Mouse (Mus musculus) induced T-regulatory cell, adult 2 months (primary cell): Measurements from ENCODE around the gene Tbc1d19.

ENCODE experiments used
- DNase-seq: peaks from one replicate; pipeline ENCODE4 v3.0.0-alpha.2; 2012; ENCODE audit warnings: low read depth

Gene Tbc1d19

DNA sequence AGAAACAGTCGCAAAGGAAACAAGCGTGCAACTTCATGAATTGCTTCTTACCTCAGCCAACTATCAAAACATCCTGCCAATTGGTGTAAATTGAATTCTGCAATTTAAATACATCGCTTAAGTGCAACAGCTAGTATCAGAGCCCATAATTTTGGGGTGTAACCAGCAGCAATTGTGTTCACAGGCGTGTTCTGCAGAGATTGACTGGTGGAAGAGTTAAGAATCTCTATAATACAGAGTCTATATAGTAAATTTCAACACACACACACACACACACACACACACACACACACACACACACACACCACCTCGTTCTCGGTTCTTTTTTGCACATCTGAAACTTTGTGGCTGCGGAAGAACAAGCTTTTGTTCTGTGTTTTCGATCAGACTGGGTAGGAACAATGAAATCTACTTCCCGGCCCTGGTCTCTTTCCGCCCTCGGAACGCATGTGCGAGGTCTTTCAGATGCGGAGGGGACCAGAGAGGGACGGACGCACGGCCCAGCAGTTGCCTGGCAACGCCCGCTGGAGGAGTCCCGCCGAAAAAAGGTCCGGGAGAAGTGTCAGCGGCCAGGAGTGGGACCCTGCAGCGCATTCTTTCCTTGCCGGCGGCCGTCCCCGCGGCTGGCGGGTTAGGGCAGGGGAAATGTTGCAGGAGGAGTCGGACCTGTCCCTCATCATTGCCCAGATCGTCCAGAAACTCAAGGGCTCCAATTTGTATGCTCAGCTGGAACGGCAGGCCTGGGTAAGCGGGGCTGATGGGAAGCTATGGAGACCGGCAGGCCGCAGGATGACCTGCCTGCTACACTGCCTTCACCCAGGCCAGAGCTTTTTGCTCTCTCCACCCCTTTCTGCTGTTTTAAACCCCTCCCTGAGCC lies at the start of gene Tbc1d19:
Tbc1d19 (plus strand) TSS at position 492 of the 877 bp plus-strand sequence.
- DNase-seq, result peak; percentile 61

DNA sequence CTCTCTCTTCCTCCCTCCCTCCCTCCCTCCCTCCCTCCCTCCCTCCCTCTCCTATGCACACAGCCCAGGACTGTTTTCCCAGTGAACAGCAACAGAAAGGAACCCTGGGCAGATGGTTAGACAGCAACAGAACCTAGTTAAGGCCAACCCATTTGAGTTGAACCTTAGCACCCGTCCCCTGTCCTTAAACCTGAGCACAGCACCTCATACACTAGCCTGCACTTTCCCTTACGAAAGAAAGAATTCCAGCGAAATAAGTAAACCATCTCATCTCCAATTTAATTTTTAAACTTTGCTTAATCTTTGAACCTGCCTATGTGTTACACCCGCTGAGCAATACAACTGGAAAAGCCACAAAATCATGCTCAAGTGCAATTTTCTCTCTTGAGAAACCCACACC lies 49.5 kb upstream of the Tbc1d19 start:
- no peak for DNase-seq

DNA sequence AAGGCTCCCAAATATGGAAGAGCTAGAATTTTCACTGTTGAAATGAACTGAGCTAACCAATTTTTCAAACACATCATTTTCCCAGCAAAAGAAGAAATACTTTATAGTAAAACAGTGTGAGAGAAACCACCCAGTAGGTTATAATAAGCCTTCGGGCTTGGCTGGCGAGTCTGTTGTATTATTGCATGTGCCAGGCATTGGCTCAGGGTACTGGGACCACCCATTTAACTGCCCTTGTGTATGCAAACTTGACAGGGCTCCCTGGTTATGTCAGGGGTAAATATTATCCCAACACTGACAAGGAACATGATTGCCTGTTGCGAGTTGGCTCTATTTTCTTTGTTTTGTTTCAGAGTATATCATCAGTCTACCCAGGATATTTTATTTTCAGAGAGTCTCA lies 48.5 kb upstream of the Tbc1d19 start:
- DNase-seq, result no peak

DNA sequence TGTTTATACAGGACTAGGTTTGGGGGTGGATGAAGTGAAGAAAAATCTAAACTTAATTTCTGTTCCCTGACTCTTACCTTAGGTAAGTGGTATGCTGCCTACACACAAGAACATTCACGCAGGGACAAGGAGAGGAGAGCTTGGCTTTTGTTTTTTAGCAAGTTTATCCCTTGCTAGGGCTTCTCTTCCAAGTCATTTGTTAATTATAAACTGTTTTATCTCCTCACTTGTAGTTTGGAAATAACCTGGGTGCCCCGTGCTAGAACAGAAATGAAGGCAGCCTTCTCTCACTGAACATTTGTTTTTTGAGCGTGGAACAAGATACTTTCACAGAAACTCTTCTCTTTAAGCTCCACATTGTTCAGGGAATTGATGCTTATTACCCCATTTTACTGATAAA lies 48.1 kb upstream of the Tbc1d19 start:
- DNase-seq, result no peak

DNA sequence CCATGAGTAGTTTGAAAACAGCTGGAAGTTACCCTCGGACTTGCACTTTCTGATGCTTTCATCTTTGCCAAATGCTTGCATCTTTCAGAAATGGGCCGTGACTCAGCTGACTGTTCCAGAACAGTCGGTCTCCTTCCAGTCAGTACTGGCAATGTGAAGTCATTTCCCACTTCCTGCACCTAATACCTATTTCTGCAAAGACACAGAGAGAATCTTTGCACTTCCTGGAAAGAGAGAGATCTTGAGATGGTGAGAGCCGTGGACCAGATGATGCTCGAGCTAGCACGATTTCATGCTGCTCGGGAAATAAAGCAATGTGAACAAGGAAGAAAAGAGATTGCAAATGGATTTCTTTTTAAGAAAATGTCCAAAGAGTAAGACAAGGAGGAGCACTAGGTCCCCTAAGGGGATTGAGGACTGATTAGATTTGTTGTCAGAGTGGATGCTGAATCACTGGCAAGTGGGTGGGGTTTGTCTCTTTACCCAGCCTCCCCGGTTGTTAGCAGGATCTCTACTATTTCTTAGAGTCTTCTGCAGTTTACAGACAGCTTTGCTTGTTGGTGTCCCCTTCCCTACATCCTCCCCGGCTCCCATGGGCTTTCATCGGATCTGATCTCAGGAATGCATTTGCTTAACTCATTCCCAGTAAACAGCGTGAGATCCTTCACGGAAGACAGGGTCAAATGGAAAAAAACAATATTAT lies 24.4 kb upstream of the Tbc1d19 start:
- no peak for DNase-seq

DNA sequence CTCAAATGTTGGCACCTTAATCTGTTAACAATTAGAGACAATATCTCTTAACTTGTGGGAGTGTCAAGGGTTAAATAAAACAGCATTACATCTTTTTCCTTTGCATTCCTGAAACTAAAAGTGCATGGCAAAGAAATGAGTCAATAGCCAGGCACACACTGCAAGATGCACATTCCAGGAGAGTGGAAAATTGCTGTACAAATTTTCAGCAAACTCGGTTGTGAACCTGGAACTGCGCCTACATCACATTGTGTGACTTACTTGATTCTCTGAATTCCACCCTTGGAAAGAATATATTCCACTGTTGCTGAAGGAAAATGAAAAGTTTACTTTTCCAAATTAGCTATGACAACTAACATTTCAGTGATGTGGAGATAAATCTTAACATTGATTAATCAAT lies 8.0 kb upstream of the Tbc1d19 start:
- no peak for DNase-seq

DNA sequence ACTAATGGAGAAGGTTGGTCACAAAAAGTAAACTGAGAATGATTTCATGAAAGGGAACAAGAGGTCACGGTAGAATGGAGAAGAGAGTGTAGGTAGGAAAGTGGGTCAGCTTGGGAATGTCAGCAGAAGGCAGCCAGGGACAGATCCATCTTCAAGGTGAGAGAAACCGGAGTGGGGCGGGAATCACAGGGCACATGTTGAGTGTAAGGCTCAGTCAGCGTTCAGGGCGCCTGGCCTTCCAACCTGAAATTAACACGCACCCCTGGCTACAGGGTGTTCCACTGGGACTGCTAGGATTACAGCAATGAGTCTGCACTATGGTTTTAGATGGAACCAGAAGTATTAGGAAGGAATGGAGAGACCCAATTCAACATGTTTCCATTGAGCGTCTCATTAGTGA lies 10.3 kb downstream of the Tbc1d19 start:
- DNase-seq, result no peak

DNA sequence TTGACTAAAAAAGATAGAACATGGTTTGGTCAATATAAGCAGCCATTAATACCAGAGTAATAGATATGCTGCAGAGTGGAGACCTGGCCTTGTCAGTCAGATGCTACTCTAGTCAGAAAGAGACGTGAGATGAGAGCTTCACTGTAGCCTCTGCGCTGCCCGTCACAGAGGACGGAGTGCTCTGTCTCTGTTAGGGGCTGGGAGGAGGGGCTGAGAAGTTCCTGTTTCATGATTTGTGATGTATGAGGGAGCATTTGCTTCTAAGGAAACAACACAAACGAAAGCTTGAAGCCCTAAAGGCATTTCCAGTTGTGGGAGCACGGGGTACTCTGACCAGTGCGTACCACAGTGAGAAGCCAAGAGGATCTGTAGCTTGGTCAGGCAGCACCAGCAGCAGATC lies 16.5 kb downstream of the Tbc1d19 start:
- no peak for DNase-seq

DNA sequence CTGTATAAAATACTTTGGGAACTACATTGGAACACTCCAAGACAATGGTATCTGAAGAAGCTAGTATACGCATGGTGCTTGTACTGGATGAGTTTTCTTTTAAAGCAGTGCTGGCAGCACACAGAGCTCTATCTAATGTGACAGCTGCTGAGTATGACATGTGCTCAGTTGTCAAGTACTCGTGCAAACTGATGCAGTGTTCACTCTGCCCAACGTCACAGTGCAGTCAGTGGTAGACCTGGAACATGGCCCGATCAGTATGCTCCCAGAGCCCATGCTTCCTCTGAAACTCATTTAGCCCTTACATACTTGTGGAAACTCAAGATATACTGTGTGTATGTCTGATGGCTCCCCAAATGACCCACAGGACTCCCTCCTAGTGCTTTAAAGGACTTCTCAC lies 25.1 kb downstream of the Tbc1d19 start:
- no peak for DNase-seq

DNA sequence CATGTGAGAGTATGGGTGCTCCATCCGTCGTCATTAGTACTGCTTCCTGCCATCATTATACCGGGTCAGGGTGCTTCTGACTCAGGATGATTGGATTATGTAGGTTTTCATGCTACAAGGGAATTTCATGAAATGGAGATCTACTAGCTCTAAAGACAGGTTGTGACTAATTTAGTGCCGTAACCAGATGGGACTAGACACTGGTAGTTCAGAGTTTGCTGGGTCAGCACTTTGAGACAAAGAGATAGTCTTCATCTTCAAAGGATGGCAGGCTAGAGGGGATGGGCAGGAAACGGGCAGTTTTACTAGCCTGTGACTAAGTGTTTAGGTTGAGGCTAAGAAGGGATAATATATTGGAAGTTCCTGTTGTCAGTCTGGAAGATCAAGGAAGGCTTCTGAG lies 31.9 kb downstream of the Tbc1d19 start:
- no peak for DNase-seq

DNA sequence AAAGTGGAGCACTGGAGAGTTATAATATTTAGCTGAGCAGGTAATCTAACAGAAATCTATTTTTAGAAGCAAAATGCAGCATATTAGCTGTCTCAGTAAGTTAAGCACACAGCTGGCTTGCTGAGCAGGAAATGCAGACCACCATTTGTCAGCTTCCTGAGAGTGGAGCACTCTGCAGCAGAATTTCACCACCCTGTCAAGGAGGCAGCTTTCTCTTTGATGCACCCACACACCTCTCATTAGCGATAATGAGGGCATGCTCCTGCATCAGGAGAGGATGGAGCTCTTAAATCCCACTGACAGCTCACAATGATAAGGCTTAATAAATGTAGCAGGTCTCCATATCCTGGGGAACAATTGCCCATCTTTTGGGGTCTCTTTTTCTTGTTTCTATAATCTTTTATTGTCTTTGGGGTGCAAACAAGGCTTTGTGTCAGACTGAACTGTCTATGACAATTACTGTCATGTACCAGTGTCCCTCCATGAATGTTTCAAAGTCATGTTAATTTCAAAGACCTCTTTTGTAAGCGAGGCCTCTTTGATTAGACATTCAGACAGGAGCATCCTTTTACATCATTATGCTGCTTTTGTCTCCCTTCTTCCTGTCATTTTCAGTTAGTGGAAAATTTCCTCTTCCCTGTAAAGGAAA lies 39.0 kb downstream of the Tbc1d19 start:
- DNase-seq, result no peak

DNA sequence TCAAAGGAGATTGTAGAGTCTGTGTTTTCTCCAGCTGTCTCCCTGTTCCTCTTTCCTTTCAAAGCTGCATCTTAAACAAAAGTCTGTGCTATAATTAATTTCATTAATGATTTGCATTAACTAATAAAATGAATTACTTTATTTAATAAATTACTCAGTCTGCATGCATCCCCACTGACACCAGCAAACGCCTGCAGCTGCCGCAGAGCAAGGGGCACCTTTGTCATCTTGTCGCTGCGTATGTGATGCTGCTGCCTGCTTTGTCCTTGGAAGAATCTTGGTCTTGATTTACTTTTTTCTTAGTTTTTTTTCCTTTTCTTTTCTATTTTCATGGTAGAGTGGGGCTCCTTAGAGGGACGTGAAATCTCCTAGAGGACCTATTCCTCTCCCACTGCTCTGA lies 43.2 kb downstream of the Tbc1d19 start:
- DNase-seq, result no peak

DNA sequence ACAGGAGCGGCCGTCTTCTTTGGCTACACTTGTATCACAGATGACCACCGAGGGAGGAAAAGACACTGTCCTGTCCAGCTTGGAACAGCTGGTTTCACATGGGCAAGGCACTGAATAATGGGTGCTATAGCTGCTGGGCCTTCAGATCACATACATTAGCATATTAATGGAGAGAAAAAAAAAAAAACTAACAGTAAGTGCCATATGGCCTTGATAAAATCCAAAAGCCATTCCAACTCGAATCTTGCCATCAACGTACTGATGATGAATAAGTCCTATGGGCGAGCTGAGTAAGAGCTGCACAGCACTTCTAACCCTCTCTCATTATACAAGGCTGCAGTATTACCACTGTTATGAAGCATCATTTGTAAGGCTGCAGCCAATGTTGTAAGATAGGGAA lies 45.2 kb downstream of the Tbc1d19 start:
- no peak for DNase-seq

DNA sequence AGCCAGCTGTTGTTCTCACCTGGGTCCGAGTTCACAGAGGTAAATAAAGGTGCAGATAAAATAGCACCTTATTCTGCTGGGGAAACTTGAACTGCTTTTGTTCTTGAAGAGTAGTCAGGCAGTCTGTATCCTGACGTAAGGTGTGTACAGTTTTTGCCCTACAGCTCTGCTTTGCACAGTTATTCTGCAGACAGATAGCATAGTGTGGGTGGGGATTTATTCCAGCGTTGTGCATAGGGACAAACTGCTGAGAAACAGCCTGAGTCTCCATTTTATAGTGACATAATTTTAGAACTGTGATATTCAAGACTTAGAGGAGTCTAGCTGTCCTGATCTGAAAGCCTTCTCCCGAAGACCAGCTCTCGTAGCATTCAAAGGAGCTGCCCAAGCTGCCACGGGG lies 46.6 kb downstream of the Tbc1d19 start:
- no peak for DNase-seq

DNA sequence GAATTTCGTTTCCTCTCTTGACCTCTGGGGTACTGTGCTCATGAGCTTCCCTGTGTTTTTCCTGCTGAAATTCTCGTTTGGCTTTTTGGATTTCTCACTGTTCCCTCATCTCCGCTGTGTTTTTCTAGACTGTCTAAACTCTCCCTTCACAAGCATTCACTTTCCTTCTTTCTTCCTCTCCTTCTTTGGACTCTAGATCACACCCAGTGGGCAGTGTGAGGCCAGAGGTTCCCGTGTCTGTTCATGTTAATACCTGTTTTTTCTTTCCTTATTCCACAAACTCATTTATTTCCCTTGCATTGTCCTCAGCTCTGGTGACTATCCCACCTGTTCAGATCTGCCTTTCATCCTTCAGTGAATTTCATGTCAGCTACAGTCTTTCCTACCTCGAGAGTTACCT lies 55.7 kb downstream of the Tbc1d19 start:
- DNase-seq, result no peak

DNA sequence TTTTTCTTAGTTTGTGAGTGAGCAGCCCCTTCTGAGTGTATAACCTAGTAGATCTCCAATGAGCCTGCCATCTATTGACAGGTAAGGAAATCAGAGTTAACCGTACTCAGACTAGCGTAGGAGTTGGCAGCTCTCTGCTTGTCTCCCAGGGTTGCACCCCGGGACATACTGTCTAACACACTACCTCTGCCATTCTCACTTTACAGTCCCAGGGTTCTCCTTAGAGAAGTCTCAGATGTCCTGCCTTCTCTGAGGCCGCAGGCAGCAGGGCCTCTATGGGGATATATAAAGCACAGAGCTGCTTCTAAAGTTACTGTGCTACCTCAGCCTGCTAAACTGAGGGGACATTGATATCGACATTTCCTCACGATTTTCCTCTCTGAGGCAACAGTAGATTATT lies 56.6 kb downstream of the Tbc1d19 start:
- DNase-seq, result no peak

DNA sequence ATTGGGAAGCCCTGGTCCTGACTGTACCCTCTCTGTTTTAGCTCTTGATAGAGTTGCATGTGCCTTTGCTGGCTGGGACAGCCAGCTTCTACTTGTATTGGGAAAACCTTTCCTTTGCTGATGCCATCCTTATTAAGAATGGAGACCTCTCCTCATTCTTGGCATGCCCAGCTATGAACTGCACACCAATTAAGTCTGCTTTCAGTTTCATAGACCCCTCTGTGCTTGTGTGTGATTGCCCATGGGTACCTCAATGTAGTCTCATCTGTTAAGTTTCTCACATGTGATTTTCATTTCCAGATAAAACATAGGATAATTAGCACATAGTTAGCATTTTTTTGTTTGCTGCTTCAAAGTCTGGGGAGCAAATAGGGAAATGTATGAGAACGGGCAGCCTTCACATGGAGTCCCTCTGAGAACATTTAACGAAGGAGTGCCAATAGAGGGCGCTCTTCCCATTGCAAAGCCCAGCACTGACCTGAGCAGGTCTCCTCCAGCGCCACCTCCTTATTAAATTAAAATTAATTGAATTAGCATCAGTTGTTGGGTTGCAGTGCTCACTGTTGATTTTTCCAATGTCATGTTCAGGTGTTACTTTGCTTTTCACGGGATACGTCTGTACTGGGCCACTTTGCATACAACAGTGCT lies 62.4 kb downstream of the Tbc1d19 start:
- DNase-seq, result peak; percentile 81

DNA sequence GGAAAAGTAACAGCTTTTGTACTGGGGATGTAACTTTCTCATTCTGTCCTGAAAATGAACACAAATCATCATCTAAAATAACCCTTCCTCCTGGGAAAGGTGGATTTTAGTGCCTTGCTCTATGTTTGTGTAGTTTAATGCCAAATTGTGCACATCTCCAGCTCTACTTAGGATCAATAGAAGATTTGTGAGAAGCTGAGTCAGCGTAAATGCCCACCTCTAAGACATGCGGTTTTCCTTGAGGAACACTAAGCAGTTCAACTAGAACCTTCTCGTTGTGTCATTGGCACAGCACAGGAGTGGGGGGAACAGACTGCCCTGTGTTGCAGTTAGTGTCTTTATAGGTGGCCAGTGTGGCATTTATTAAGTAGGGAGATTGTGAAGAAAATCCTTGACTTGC lies 65.6 kb downstream of the Tbc1d19 start:
- DNase-seq, result no peak

DNA sequence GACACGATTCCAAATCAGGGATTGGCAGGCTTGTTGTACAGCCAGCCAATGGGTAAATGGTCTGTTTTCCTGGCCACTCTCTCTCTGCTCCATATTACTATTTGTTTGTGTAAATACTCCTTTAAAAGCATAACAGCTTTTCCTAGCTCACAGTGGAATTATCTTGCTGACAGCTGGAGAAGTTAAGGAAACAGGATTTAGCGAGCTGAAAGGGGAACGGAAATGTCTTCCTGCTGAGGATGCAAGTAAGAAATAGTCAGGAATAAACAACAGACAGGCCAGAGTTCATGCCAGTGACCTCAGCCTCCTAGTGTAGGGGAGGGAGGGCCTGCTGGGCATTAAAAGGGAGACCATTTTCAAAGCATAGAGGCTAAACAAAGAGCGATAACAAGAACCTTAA lies 71.3 kb downstream of the Tbc1d19 start:
- DNase-seq, result no peak

DNA sequence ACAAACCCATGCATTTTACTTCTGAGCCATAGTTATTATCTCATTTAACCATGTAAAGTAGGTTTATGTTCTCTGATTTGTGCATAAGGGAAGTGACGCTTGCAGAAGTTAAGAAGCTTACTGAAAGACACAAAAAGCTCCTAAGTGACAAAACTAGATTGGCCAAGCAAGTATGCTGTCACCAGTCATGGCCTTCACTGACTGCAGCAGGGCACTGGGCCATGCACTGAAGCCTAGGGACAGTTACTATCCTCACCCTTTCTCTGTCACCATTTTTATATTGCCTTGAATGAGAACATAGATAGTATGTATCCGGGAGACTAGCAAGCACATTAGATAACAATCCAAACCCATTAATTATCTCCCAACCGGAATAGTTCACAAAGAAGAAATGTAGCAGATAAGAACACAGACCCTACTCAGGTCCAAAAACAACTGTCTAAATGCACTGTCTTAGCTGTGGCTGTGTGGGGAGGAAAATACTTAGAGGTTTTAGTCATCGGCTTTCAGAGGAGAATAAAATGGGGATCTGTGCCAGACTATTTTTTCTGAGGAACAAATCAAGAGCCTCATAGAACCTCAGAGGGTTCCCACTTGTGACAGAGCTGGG lies 72.1 kb downstream of the Tbc1d19 start:
- no peak for DNase-seq

DNA sequence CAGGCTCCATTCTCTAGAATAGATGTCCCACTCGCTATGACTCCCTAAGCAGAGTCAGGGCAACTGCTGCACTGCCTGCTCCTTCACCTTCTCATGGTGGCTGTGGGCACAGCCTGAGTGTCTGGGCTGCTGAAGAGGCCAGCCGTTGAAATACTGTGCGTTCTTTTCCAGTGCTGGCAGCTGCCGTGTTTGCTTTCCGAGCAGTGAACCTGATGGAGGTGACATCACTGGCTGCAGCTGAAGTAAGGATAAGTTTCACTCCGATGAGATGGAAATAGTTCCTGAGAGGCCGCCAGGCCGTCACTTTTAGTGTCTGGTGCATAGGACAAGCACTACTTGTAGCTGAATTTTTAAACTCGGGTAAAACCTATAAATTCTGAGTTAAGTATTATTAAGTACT lies 92.0 kb downstream of the Tbc1d19 start:
- DNase-seq, result no peak

DNA sequence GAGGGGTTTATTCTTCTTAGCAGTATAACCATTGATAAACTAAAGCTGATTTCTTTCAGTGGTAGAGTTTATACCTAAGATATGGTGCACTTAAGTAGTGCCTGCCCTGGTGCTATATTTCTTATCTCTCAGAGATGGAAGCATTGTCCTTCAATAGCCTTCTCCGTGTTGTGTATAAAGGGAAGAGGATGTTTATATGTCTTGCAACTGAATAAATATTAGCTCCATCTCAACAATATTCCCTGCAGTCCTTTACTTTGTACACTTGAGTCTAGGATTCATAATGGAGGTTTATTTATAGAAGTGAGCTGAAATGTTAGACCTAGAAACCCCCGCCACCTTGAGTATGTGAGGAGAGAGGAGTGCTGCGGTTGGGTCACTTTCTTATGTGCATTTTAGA lies 93.4 kb downstream of the Tbc1d19 start:
- DNase-seq, result no peak
